Mouse (Mus musculus): ENCODE measurements around the gene Fgf11. TPM values are rescaled to one million over a fixed set of nuclear protein-coding genes. Genes with fewer than 3 reads are reported as not detected.
A peak's percentile ranks its signal among the peaks of the same experiment; 100 is the strongest.

The Fgf11 gene
- polyA plus RNA-seq, 1 experiment from 2014 or later = 2.0 TPM

DNA sequence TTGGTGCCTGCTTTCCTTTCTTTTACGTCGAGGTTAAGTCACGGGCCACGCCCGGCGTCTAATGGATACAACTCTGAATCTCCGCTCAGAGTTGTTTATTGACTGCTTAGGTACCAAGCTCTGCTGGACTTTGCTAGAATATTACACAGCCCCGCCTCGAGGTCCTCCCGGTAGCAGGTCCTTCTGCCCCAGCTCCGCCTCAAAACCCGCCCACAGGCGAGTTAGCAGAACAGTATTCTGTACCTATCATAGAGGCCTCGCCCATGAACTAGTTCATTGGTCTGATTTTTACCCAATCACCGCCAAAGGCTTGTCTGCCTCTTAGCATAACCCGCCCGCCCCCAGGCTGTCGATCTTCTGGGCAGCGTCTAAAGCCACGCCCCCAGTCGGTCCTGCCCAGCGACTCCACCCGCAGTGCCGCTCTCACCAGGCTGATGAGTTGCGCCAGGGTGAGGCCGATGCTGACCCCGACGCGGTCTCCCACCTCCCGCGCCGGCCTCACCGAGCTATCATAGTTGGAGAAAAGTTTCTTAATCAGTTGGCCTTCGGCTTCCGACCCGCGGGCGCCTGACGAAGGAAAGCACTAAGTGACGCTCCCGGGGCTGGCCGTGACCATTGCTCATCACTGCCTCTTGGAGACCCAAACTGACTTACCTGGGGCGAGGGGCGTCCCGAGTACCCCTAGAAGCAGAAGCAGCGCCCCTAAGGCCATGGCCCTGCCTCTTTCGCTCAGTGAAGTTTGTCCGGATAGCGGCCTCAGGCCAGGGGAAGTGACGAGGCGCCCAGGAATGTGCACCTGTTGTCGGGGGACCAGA is 6.3 kb downstream of the Fgf11 start, which contains the start of gene Chrnb1:
Gene Chrnb1 (minus strand): TSS at position 776 of the 815 bp plus-strand sequence.
- Histone ChIP-seq H3K9me3 (ENCODE audit: control insufficient read depth, low read length) (no peaks in the 10 kb centered on the region), H3K27ac (replicated peaks in 1 of 2; ENCODE audit: control insufficient read depth in 1 of 2, insufficient read depth in 1 of 2, low read depth in 2 of 2, low read length in 2 of 2) (peak within 1 kb of the TSS; percentile 46 to 58), H3K36me3 (ENCODE audit: control insufficient read depth, insufficient read depth, low read length) (no peaks in the 10 kb centered on the region), H3K27me3 (ENCODE audit: control insufficient read depth, insufficient read depth, low read length) (peaks cover 8% of the 10 kb centered on the region; the same call in 1 of the 2 replicates), H3K9ac (ENCODE audit: low read length) (peak within 1 kb of the TSS; percentile 73), H3K4me3 (ENCODE audit: control insufficient read depth in 1 of 2, insufficient read depth in 1 of 2, low read depth in 1 of 2, low read length in 2 of 2) (peak within 1 kb of the TSS; percentile 59 to 61), H3K4me2 (ENCODE audit: low read length) (peak within 1 kb of the TSS; percentile 96), H3K4me1 (ENCODE audit: control insufficient read depth in 2 of 2, insufficient read depth in 2 of 2, low read length in 2 of 2) (peaks cover 12 to 22% of the 10 kb centered on the region in 2 experiments; a peak in 3 of 4 replicates)
- WGBS = 2% methylated on average over 52 of the region's 52 CpGs
- ATAC-seq (ENCODE audit: insufficient number of reproducible peaks, insufficient read depth, low FRiP score, low read depth) = peak; percentile 95

DNA sequence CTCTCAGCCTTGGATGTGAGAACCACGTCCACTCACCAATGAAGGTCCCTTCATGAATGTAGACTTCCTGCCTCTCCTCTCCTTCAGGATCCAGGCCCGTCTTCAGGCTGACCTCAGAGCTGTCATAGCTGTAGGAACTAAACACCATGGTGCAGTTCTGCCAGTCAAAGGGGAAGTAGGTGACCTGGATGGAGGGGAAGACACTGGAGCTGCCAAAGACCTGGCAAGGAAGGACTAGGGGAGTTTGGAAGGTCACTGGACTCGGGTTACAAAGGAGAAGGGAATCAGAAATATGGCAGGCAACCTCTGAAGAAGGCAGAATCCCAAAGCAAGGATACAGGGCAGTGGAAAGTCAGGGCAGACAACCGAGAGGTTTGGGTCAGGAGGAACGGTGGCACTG is 8.2 kb downstream of the Fgf11 start:
- Histone ChIP-seq H3K4me3 (ENCODE audit: control insufficient read depth in 1 of 2, insufficient read depth in 1 of 2, low read depth in 1 of 2, low read length in 2 of 2) (no peak overlapping the region), H3K36me3 (ENCODE audit: control insufficient read depth, insufficient read depth, low read length) (no peaks in the 10 kb centered on the region), H3K4me2 (ENCODE audit: low read length) (no peak overlapping the region), H3K9me3 (ENCODE audit: control insufficient read depth, low read length) (no peaks in the 10 kb centered on the region), H3K27ac (replicated peaks in 1 of 2; ENCODE audit: control insufficient read depth in 1 of 2, insufficient read depth in 1 of 2, low read depth in 2 of 2, low read length in 2 of 2) (no peak overlapping the region), H3K4me1 (ENCODE audit: control insufficient read depth in 2 of 2, insufficient read depth in 2 of 2, low read length in 2 of 2) (peaks cover 6 to 7% of the 10 kb centered on the region in 2 experiments; a peak in 2 of 4 replicates), H3K27me3 (ENCODE audit: control insufficient read depth, insufficient read depth, low read length) (peaks cover 8% of the 10 kb centered on the region; the same call in 1 of the 2 replicates), H3K9ac (ENCODE audit: low read length) (no peak overlapping the region)
- WGBS = 73% methylated on average over 5 of the region's 5 CpGs
- no peak for ATAC-seq (ENCODE audit: insufficient number of reproducible peaks, insufficient read depth, low FRiP score, low read depth)

GRCm38 (mm10) chr11:69791420-69791819 is 10.2 kb downstream of the Fgf11 start:
- no peak for ATAC-seq (ENCODE audit: insufficient number of reproducible peaks, insufficient read depth, low FRiP score, low read depth)
- Histone ChIP-seq H3K4me2 (ENCODE audit: low read length) (no peak overlapping the region), H3K27ac (replicated peaks in 1 of 2; ENCODE audit: control insufficient read depth in 1 of 2, insufficient read depth in 1 of 2, low read depth in 2 of 2, low read length in 2 of 2) (no peak overlapping the region), H3K9ac (ENCODE audit: low read length) (no peak overlapping the region), H3K4me3 (ENCODE audit: control insufficient read depth in 1 of 2, insufficient read depth in 1 of 2, low read depth in 1 of 2, low read length in 2 of 2) (no peak overlapping the region), H3K4me1 (ENCODE audit: control insufficient read depth in 2 of 2, insufficient read depth in 2 of 2, low read length in 2 of 2) (peaks cover 6 to 7% of the 10 kb centered on the region in 2 experiments; a peak in 2 of 4 replicates), H3K27me3 (ENCODE audit: control insufficient read depth, insufficient read depth, low read length) (peaks cover 3% of the 10 kb centered on the region; the same call in 1 of the 2 replicates), H3K9me3 (ENCODE audit: control insufficient read depth, low read length) (no peaks in the 10 kb centered on the region), H3K36me3 (ENCODE audit: control insufficient read depth, insufficient read depth, low read length) (no peaks in the 10 kb centered on the region)
- 63% methylated on average over 5 of the region's 5 CpGs for WGBS

GRCm38 (mm10) chr11:69789431-69789830 is 12.2 kb downstream of the Fgf11 start:
- Histone ChIP-seq H3K27ac (replicated peaks in 1 of 2; ENCODE audit: control insufficient read depth in 1 of 2, insufficient read depth in 1 of 2, low read depth in 2 of 2, low read length in 2 of 2) (no peak overlapping the region), H3K9me3 (ENCODE audit: control insufficient read depth, low read length) (no peaks in the 10 kb centered on the region), H3K27me3 (ENCODE audit: control insufficient read depth, insufficient read depth, low read length) (no peaks in the 10 kb centered on the region), H3K4me1 (ENCODE audit: control insufficient read depth in 2 of 2, insufficient read depth in 2 of 2, low read length in 2 of 2) (peaks cover 7% of the 10 kb centered on the region in 2 experiments; a peak in 2 of 4 replicates), H3K9ac (ENCODE audit: low read length) (no peak overlapping the region), H3K4me3 (ENCODE audit: control insufficient read depth in 1 of 2, insufficient read depth in 1 of 2, low read depth in 1 of 2, low read length in 2 of 2) (no peak overlapping the region), H3K36me3 (ENCODE audit: control insufficient read depth, insufficient read depth, low read length) (no peaks in the 10 kb centered on the region), H3K4me2 (ENCODE audit: low read length) (no peak overlapping the region)
- WGBS = 59% methylated on average over 5 of the region's 5 CpGs
- ATAC-seq (ENCODE audit: insufficient number of reproducible peaks, insufficient read depth, low FRiP score, low read depth) = no peak

DNA sequence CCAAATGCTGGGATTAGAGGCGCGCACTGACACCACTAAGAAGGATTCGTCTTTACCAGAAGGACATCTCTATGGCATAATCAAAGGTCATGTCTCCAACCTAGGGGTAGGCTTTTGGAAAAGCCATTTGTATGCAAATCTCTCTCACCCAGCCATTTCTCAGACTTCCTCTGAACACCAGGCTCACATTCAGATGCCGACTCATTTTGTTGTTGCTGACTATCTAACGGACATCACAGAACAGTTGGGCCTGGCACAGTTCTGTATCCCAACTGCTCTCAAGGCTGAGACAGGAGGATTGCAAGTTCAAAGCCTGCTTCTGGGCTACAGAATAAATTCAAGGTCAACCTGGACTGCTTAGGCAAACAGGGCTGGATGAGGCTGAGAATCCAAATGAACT is 14.4 kb downstream of the Fgf11 start:
- Histone ChIP-seq H3K27ac (replicated peaks in 1 of 2; ENCODE audit: control insufficient read depth in 1 of 2, insufficient read depth in 1 of 2, low read depth in 2 of 2, low read length in 2 of 2) (no peak overlapping the region), H3K9me3 (ENCODE audit: control insufficient read depth, low read length) (no peaks in the 10 kb centered on the region), H3K9ac (ENCODE audit: low read length) (no peak overlapping the region), H3K27me3 (ENCODE audit: control insufficient read depth, insufficient read depth, low read length) (no peaks in the 10 kb centered on the region), H3K4me1 (ENCODE audit: control insufficient read depth in 2 of 2, insufficient read depth in 2 of 2, low read length in 2 of 2) (peaks cover 7% of the 10 kb centered on the region in 2 experiments; a peak in 2 of 4 replicates), H3K4me3 (ENCODE audit: control insufficient read depth in 1 of 2, insufficient read depth in 1 of 2, low read depth in 1 of 2, low read length in 2 of 2) (no peak overlapping the region), H3K36me3 (ENCODE audit: control insufficient read depth, insufficient read depth, low read length) (no peaks in the 10 kb centered on the region), H3K4me2 (ENCODE audit: low read length) (no peak overlapping the region)
- 86% methylated on average over 5 of the region's 5 CpGs for WGBS
- ATAC-seq (ENCODE audit: insufficient number of reproducible peaks, insufficient read depth, low FRiP score, low read depth) = no peak

- ATAC-seq (ENCODE audit: insufficient number of reproducible peaks, insufficient read depth, low FRiP score, low read depth) = no peak; the same call in 1 of the 2 replicates
- no peak overlapping the region for H3K9ac ChIP-seq (ENCODE audit: low read length)
- H3K4me2 ChIP-seq (ENCODE audit: low read length) = peak overlapping the region; percentile 54
- H3K4me3 ChIP-seq (ENCODE audit: control insufficient read depth in 1 of 2, insufficient read depth in 1 of 2, low read depth in 1 of 2, low read length in 2 of 2) = peak overlapping the region; percentile 9 to 20; a peak in 3 of 4 replicates
- no peaks in the 10 kb centered on the region for H3K9me3 ChIP-seq (ENCODE audit: control insufficient read depth, low read length)
- no peak overlapping the region for H3K27ac ChIP-seq (replicated peaks in 1 of 2; ENCODE audit: control insufficient read depth in 1 of 2, insufficient read depth in 1 of 2, low read depth in 2 of 2, low read length in 2 of 2)
- H3K4me1 ChIP-seq (ENCODE audit: control insufficient read depth in 2 of 2, insufficient read depth in 2 of 2, low read length in 2 of 2) = peaks cover 5 to 7% of the 10 kb centered on the region in 2 experiments; a peak in 2 of 4 replicates
- H3K27me3 ChIP-seq (ENCODE audit: control insufficient read depth, insufficient read depth, low read length) = no peaks in the 10 kb centered on the region
- no peaks in the 10 kb centered on the region for H3K36me3 ChIP-seq (ENCODE audit: control insufficient read depth, insufficient read depth, low read length)
- 17% methylated on average over 15 of the region's 15 CpGs for WGBS
Measured at GRCm38 (mm10) chr11:69784793-69785272, 16.8 kb downstream of the Fgf11 start.

- Histone ChIP-seq H3K9me3 (ENCODE audit: control insufficient read depth, low read length) (no peaks in the 10 kb centered on the region), H3K27ac (replicated peaks in 1 of 2; ENCODE audit: control insufficient read depth in 1 of 2, insufficient read depth in 1 of 2, low read depth in 2 of 2, low read length in 2 of 2) (no peak overlapping the region), H3K4me3 (ENCODE audit: control insufficient read depth in 1 of 2, insufficient read depth in 1 of 2, low read depth in 1 of 2, low read length in 2 of 2) (no peak overlapping the region), H3K4me1 (ENCODE audit: control insufficient read depth in 2 of 2, insufficient read depth in 2 of 2, low read length in 2 of 2) (peaks cover 11 to 19% of the 10 kb centered on the region in 2 experiments), H3K4me2 (ENCODE audit: low read length) (no peak overlapping the region), H3K9ac (ENCODE audit: low read length) (no peak overlapping the region), H3K27me3 (ENCODE audit: control insufficient read depth, insufficient read depth, low read length) (no peaks in the 10 kb centered on the region), H3K36me3 (ENCODE audit: control insufficient read depth, insufficient read depth, low read length) (peaks cover 6% of the 10 kb centered on the region)
- no peak for ATAC-seq (ENCODE audit: insufficient number of reproducible peaks, insufficient read depth, low FRiP score, low read depth)
- WGBS = 36% methylated on average over 4 of the region's 4 CpGs
Measured at GRCm38 (mm10) chr11:69781828-69782227, 19.8 kb downstream of the Fgf11 start.
